Mouse (Mus musculus): ENCODE results near the gene Enox1. TPM values are rescaled to one million over a fixed set of nuclear protein-coding genes. Genes with fewer than 3 reads are reported as not detected.

The Enox1 gene
- polyA plus RNA-seq, 1 experiment from 2014 or later, result 46.2 TPM

DNA sequence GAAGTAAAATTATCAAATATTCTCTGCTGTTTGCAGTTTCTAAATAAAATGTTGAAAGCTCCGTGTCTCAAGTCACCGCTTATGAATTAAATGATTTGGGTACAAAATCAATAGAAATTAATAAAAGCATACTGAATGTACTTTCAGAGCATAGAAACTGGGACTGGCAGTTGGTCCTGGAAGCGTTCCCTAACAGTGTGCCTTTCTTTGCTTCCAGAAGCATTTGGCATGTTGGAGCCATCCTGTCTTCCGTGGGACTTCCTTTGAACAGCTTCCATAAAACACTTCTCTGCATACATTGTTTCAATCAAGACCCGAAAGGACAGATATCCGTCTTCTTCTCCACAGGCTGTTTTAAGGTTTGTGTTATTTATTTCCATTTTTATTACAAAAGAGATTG, 285.0 kb downstream of the Enox1 start:
- no peak overlapping the region for H3K9ac ChIP-seq
- H3K4me3 ChIP-seq, result no peak overlapping the region
- no peaks in the 10 kb centered on the region for H3K27me3 ChIP-seq
- H3K9me3 ChIP-seq, result no peaks in the 10 kb centered on the region
- WGBS, result 89% methylated on average over 6 of the region's 6 CpGs
- no peak for ATAC-seq (ENCODE audit: low FRiP score)
- H3K36me3 ChIP-seq, result no peaks in the 10 kb centered on the region
- no peak overlapping the region for H3K4me2 ChIP-seq
- H3K27ac ChIP-seq, result no peak overlapping the region; the same call in 1 of the 2 replicates
- H3K4me1 ChIP-seq (replicated peaks), result no peaks in the 10 kb centered on the region

DNA sequence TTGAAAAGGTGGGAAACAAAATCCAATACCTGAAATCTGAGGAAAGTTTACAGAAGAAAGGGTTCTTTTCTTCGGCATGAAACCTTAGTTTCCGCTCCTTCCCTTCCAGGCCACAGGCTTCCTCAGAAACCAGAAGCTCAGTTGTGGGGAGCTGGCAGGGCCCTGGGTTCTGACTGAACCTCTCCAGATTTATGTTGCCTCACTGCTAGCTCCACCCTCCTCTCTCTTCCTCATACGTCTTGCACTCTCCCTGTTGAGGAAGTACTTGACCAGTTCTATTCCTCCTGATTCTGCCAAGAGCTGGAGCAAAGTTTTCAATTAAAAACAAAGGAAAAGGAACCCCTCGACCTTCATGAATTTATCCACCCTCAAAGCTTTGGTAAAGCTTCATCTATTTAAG, 291.4 kb downstream of the Enox1 start:
- 85% methylated on average over 4 of the region's 4 CpGs for WGBS
- H3K9ac ChIP-seq, result no peak overlapping the region

GRCm38 (mm10) chr14:77451916-77452315, 295.4 kb downstream of the Enox1 start:
- H3K4me3 ChIP-seq, result no peak overlapping the region
- no peaks in the 10 kb centered on the region; the same call in 1 of the 2 replicates for H3K4me1 ChIP-seq (replicated peaks)
- 87% methylated on average over 4 of the region's 4 CpGs for WGBS
- ATAC-seq (ENCODE audit: low FRiP score), result no peak; the same call in 1 of the 2 replicates
- no peak overlapping the region for H3K27ac ChIP-seq
- H3K27me3 ChIP-seq, result no peaks in the 10 kb centered on the region
- H3K9me3 ChIP-seq, result no peaks in the 10 kb centered on the region
- H3K4me2 ChIP-seq, result no peak overlapping the region
- H3K9ac ChIP-seq, result no peak overlapping the region
- no peaks in the 10 kb centered on the region for H3K36me3 ChIP-seq

More for the DNA sequence above, 291.4 kb downstream of the Enox1 start:
- Histone ChIP-seq H3K27ac (no peak overlapping the region), H3K36me3 (no peaks in the 10 kb centered on the region), H3K4me1 (replicated peaks) (no peaks in the 10 kb centered on the region; the same call in 1 of the 2 replicates), H3K9me3 (no peaks in the 10 kb centered on the region), H3K27me3 (no peaks in the 10 kb centered on the region), H3K4me2 (no peak overlapping the region), H3K4me3 (no peak overlapping the region)
- no peak for ATAC-seq (ENCODE audit: low FRiP score)

- Histone ChIP-seq H3K4me3 (no peak overlapping the region), H3K4me1 (replicated peaks) (peaks cover 6% of the 10 kb centered on the region), H3K4me2 (no peak overlapping the region), H3K27me3 (no peaks in the 10 kb centered on the region), H3K9ac (no peak overlapping the region), H3K9me3 (no peaks in the 10 kb centered on the region), H3K27ac (no peak overlapping the region), H3K36me3 (no peaks in the 10 kb centered on the region)
- ATAC-seq (ENCODE audit: low FRiP score), result no peak
- WGBS, result 55% methylated on average over 3 of the region's 3 CpGs
These were observed 299.5 kb downstream of the Enox1 start for GRCm38 (mm10) chr14:77456066-77456465.

GRCm38 (mm10) chr14:77456876-77457275, 300.3 kb downstream of the Enox1 start:
- H3K9me3 ChIP-seq, result no peaks in the 10 kb centered on the region

DNA sequence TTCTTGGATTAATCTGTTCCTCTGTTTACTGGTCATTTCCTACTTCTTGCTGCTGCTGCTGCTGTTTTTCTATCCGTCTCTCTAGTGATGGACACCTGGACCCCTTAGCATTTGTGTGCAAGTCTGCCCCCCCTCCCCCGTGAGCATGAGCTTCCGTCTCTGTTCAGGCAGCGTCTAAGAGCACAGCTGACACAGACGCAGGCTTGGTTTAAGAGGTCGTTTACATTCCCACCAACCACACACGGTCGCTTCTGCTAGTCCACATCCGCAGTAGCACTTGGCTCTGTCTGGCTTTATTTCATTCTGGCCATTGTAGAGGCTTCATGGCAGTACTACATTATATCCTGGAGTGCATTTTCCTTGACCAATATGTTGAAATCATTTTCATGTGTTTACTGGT, 301.7 kb downstream of the Enox1 start:
- Histone ChIP-seq H3K27ac (no peak overlapping the region), H3K36me3 (no peaks in the 10 kb centered on the region), H3K4me3 (no peak overlapping the region), H3K27me3 (no peaks in the 10 kb centered on the region), H3K4me1 (replicated peaks) (peaks cover 6% of the 10 kb centered on the region), H3K4me2 (no peak overlapping the region), H3K9me3 (no peaks in the 10 kb centered on the region), H3K9ac (0 out of 2 replicates have a peak overlapping the region, but pooled peaks have one; percentile 3)
- WGBS, result 26% methylated on average over 9 of the region's 9 CpGs
- no peak for ATAC-seq (ENCODE audit: low FRiP score)

More at GRCm38 (mm10) chr14:77456876-77457275, 300.3 kb downstream of the Enox1 start:
- Histone ChIP-seq H3K4me2 (no peak overlapping the region), H3K9ac (no peak overlapping the region), H3K4me3 (no peak overlapping the region), H3K27ac (no peak overlapping the region), H3K36me3 (no peaks in the 10 kb centered on the region), H3K27me3 (no peaks in the 10 kb centered on the region), H3K4me1 (replicated peaks) (peaks cover 6% of the 10 kb centered on the region)
- WGBS, result 76% methylated on average over 7 of the region's 7 CpGs
- no peak for ATAC-seq (ENCODE audit: low FRiP score)

GRCm38 (mm10) chr14:77463919-77464318, 307.4 kb downstream of the Enox1 start:
- no peak for ATAC-seq (ENCODE audit: low FRiP score)
- no peaks in the 10 kb centered on the region for H3K4me1 ChIP-seq (replicated peaks)
- H3K27ac ChIP-seq, result no peak overlapping the region
- no peaks in the 10 kb centered on the region for H3K27me3 ChIP-seq
- no peaks in the 10 kb centered on the region for H3K9me3 ChIP-seq
- H3K36me3 ChIP-seq, result no peaks in the 10 kb centered on the region
- no peak overlapping the region for H3K9ac ChIP-seq
- no peak overlapping the region for H3K4me3 ChIP-seq
- H3K4me2 ChIP-seq, result no peak overlapping the region
- WGBS, result 87% methylated on average over 4 of the region's 4 CpGs

DNA sequence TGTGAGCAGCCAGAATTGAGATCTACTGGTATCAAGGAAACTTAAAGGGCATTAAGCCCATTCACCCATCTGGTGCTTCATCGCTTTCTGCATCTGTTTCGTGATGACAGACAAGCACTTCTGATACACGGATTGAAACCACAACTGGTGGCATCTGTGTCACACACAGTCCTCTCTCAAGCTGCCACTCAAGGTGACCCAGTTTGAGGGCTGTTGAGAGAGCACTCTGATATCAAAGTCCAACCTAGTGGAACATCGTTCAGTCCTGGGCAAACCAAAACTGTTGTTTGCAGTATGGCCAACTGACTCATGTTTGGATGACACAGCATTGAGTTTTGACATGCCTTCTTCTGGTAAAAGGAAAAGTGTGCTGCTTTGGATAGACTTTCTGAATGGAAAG, 308.2 kb downstream of the Enox1 start:
- Histone ChIP-seq H3K9ac (no peak overlapping the region), H3K4me2 (no peak overlapping the region), H3K4me1 (replicated peaks) (no peaks in the 10 kb centered on the region), H3K27me3 (no peaks in the 10 kb centered on the region), H3K4me3 (no peak overlapping the region), H3K9me3 (no peaks in the 10 kb centered on the region), H3K36me3 (no peaks in the 10 kb centered on the region), H3K27ac (no peak overlapping the region)
- ATAC-seq (ENCODE audit: low FRiP score), result no peak
- 80% methylated on average over 4 of the region's 4 CpGs for WGBS

DNA sequence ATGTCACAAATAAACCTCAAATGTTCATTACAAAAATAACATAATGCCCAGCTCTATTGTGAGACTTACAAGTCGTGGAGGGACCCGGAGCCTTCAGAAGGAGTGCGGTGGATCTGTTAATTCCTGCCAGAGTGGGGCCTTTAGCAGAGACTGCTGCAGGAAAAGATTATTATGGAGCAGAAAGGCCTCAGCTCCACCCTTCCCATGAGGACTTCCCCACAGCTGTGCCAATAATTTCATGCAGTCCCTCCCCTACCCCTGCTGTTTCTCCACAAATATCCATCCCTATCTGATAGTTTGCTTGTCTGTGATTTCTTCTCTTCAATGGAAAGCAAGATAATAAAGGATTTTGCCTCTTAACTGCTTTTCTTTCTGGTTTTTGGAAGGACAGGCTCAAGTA, 314.0 kb downstream of the Enox1 start:
- H3K27me3 ChIP-seq, result no peaks in the 10 kb centered on the region
- no peak overlapping the region for H3K4me3 ChIP-seq
- no peak for ATAC-seq (ENCODE audit: low FRiP score)
- peaks cover 13% of the 10 kb centered on the region for H3K4me1 ChIP-seq (replicated peaks)
- H3K9ac ChIP-seq, result no peak overlapping the region
- no peaks in the 10 kb centered on the region for H3K9me3 ChIP-seq
- WGBS, result 53% methylated on average over 3 of the region's 3 CpGs
- H3K27ac ChIP-seq, result peak overlapping the region; percentile 52
- no peaks in the 10 kb centered on the region for H3K36me3 ChIP-seq
- no peak overlapping the region for H3K4me2 ChIP-seq

GRCm38 (mm10) chr14:77473501-77473900, 316.9 kb downstream of the Enox1 start:
- Histone ChIP-seq H3K27ac (peak overlapping the region; percentile 44; the same call in 1 of the 2 replicates), H3K36me3 (no peaks in the 10 kb centered on the region), H3K9ac (no peak overlapping the region), H3K4me2 (no peak overlapping the region), H3K4me1 (replicated peaks) (peaks cover 21% of the 10 kb centered on the region), H3K4me3 (no peak overlapping the region), H3K27me3 (no peaks in the 10 kb centered on the region), H3K9me3 (no peaks in the 10 kb centered on the region)
- 82% methylated on average over 4 of the region's 4 CpGs for WGBS
- ATAC-seq (ENCODE audit: low FRiP score), result no peak

DNA sequence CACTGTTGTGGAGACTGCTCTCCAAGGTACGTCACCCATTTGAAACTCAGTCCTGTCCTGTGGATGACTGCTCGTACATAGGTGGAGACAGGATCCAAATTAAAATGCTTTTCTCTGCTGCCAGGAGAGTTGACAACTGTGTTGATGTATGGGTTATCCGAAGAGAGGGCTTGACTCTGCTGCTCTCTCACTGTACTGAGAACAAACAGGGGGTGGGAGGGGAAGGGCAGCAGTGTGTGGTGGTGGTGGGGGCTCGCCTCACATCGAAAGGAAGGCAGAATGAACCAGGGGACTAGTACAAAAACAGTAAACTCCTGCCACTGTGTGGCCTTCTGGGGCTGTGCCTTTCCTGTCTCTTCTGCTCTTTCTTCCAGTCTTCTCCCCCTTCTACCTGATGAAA, 317.5 kb downstream of the Enox1 start:
- ATAC-seq (ENCODE audit: low FRiP score), result peak; percentile 21; the same call in 1 of the 2 replicates
- Histone ChIP-seq H3K4me3 (no peak overlapping the region), H3K4me1 (replicated peaks) (peaks cover 24% of the 10 kb centered on the region), H3K27ac (peak overlapping the region; percentile 44), H3K9me3 (no peaks in the 10 kb centered on the region), H3K9ac (no peak overlapping the region), H3K36me3 (no peaks in the 10 kb centered on the region), H3K4me2 (no peak overlapping the region), H3K27me3 (no peaks in the 10 kb centered on the region)
- 53% methylated on average over 5 of the region's 5 CpGs for WGBS

DNA sequence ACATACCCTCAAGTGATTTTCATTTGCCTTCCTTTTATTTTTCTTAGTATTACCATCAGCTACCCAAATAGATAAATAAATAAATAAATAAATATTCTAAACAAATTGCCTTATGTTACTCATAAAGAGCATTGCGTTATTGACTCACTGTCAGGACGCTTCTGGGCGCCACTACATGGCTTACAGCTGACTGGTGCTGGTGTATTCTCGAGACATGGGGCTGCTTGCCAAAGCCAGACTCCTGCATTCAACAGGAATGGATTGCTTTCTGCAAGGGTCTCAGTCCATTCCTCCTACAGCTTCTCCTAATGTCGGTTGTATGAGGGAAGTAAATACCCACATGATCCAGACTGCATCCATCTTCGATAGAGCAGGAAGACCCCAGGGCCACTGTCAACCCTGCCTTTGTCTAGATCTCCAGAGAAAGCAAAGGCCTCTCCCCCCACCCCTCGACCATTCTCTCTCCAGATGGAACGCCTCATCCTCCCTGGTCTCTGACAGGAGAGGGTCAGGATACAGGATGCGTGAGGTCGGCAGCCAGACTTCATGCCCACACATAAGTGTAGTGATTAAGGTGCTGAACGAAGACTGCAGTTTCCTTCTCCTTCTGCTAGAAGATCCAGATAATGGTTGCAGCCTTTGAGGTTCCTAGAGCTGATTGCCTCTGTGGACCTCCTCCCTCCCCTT, 318.7 kb downstream of the Enox1 start:
- H3K9ac ChIP-seq, result no peak overlapping the region
- no peak for ATAC-seq (ENCODE audit: low FRiP score)
- H3K36me3 ChIP-seq, result no peaks in the 10 kb centered on the region
- WGBS, result 65% methylated on average over 11 of the region's 11 CpGs
- H3K9me3 ChIP-seq, result no peaks in the 10 kb centered on the region
- H3K4me3 ChIP-seq, result no peak overlapping the region
- peak overlapping the region; percentile 13; the same call in 1 of the 2 replicates for H3K27ac ChIP-seq
- no peak overlapping the region for H3K4me2 ChIP-seq
- peaks cover 24% of the 10 kb centered on the region for H3K4me1 ChIP-seq (replicated peaks)
- no peaks in the 10 kb centered on the region for H3K27me3 ChIP-seq

GRCm38 (mm10) chr14:77477704-77478103, 321.1 kb downstream of the Enox1 start:
- no peak for ATAC-seq (ENCODE audit: low FRiP score)
- H3K27me3 ChIP-seq, result no peaks in the 10 kb centered on the region
- peak overlapping the region; percentile 55; the same call in 1 of the 2 replicates for H3K27ac ChIP-seq
- H3K9me3 ChIP-seq, result no peaks in the 10 kb centered on the region
- 34% methylated on average over 4 of the region's 4 CpGs for WGBS
- no peak overlapping the region for H3K4me2 ChIP-seq
- H3K9ac ChIP-seq, result no peak overlapping the region
- peaks cover 24% of the 10 kb centered on the region for H3K4me1 ChIP-seq (replicated peaks)
- H3K4me3 ChIP-seq, result no peak overlapping the region
- no peaks in the 10 kb centered on the region for H3K36me3 ChIP-seq

All from hindbrain, embryonic 13.5 days (tissue).